Mouse (Mus musculus) CH12.LX (cell line): ENCODE data around the gene Ftsj3.

ENCODE experiments used
- CTCF ChIP-seq, 2 experiments: IDR thresholded peaks in 1 of 2; conservative IDR thresholded peaks in 1 of 2; 2 replicates each; pipeline ENCODE4 v1.5.1; 2011 to 2012; ENCODE audit warnings: low read depth in 2 of 2, low read length in 2 of 2, improper control_type of control experiment in 1 of 2, inconsistent platforms in 1 of 2, mild to moderate bottlenecking in 1 of 2, moderate library complexity in 1 of 2
- ELF1 ChIP-seq: IDR thresholded peaks from 2 replicates; pipeline ENCODE4 v1.6.1; 2014; ENCODE audit warnings: low read depth, mild to moderate bottlenecking, inconsistent platforms, low read length, improper control_type of control experiment
- MYC ChIP-seq: IDR thresholded peaks from 2 replicates; pipeline ENCODE4 v1.6.1; 2011; ENCODE audit warnings: low read depth, mild to moderate bottlenecking, improper control_type of control experiment, low read length
- TBP ChIP-seq: conservative IDR thresholded peaks from 2 replicates; pipeline ENCODE4 v1.6.1; 2011; ENCODE audit warnings: low read depth, low read length, improper control_type of control experiment
- TCF12 ChIP-seq: IDR thresholded peaks from 2 replicates; pipeline ENCODE4 v1.6.1; 2014; ENCODE audit warnings: low read depth, mild to moderate bottlenecking, inconsistent platforms, low read length, improper control_type of control experiment
- ZMIZ1 ChIP-seq: IDR thresholded peaks from 2 replicates; pipeline ENCODE4 v1.6.1; 2012; ENCODE audit warnings: low read depth, mild to moderate bottlenecking, inconsistent platforms, low read length, improper control_type of control experiment

DNA sequence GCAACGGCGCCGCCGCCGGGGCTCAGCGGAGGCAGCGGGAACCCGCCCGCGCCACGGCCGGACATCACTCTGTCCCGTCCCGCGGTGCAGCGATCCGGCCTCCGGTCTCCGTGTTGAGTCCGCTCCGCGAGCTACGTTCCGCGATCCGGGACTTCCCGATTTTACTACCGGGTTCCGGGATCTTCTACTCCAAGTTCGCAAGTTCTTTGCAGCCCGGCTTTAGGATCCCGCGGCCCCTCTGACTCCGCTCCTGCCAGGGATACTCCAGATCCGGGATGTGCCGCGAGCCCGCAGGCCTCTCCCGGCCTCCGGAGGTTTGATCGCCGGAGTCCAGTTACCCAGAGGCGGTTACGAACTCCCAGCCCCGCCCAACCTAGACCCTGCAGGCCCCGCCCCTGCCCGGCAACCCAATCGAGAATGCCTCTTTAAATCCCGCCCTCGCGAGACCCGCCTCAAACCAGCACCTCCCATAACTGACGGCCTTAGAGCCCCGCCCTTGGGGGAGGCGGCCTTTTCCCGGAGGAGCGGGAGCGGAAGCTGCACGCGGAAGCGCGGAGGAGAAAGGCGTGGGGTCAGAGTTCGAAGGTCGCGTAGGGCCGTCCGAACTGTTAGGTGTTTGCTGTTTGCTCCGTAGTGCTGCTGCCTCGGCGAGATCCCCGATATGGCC, 16.9 kb upstream of the Ftsj3 start, which contains the start of gene Smarcd2:
- TF ChIP-seq TCF12: peak; percentile 79; the same call in 1 of the 2 replicates
- TF ChIP-seq TBP: peak; percentile 77
- no peak for TF ChIP-seq MYC
- TF ChIP-seq ZMIZ1: 0 out of 2 replicates have a peak, but pooled peaks have one; percentile 23
- peak; percentile 91 for TF ChIP-seq ELF1
- no peak for TF ChIP-seq CTCF (conservative IDR thresholded peaks at IDR 0.05 in 1 of 2, IDR thresholded peaks at IDR 0.05 in 1 of 2; ENCODE audit: low read depth in 2 of 2, low read length in 2 of 2)
